Mouse (Mus musculus): Measurements from ENCODE around the gene Chtf18. TPM values are rescaled to one million over a fixed set of nuclear protein-coding genes. Genes with fewer than 3 reads are reported as not detected.

Chtf18 gene
- total and polyA plus RNA-seq, 2 experiments: 0.18 to 0.31 TPM

DNA sequence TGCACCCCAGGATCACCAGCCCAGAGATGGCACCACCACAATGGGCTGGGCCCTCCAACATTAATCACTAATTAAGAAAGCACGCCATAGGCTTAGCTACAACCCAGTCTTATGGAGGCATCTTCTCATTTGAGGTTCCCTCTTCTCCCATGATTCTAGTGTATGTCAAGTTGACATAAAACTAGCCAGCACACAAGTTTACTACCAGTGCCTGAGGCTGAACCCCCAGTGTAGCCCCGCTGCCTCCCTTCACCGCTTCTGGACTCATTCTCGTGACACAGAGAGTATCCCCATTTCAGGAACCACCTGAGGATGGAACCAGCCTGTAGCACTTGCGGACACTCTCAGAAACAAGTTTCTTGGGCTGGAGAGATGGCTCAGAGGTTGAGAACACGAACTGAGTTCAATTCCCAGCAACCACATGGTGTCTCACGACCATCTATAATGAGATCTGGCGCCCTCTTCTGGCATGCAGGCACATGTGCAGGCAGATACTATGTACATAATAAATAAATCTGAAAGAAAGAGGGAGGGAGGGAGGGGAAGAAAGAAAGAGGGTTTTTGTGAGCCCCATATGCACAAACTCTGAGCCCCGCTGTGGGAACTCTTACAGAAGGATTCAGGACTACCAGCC lies 26.2 kb downstream of the Chtf18 start:
- H3K79me2 ChIP-seq (ENCODE audit: control insufficient read depth, insufficient read depth, low read length): no peaks in the 10 kb centered on the region
- H3K4me1 ChIP-seq (ENCODE audit: control insufficient read depth, insufficient read depth, low read length): no peaks in the 10 kb centered on the region
- H3K4me3 ChIP-seq (ENCODE audit: insufficient read depth, low read depth, low read length): no peak overlapping the region
- no peak for TF ChIP-seq POLR2A (IDR thresholded peaks at IDR 0.05; ENCODE audit: extremely low read depth, insufficient read depth, low read length)
- peak; percentile 34; the same call in 1 of the 2 replicates for TF ChIP-seq CTCF (IDR thresholded peaks at IDR 0.05; ENCODE audit: low read depth, low read length)
- no peak overlapping the region for H3K9ac ChIP-seq (ENCODE audit: low read depth, low read length)
- H3K36me3 ChIP-seq (ENCODE audit: control insufficient read depth, insufficient read depth, low read length): no peaks in the 10 kb centered on the region
- 60% methylated on average over 9 of the region's 9 CpGs for WGBS
- no peak for DNase-seq (ENCODE audit: extremely low read depth, low read depth, low spot score)
- H3K27ac ChIP-seq (replicated peaks; ENCODE audit: insufficient read depth, low read depth, low read length): no peak overlapping the region
- no peaks in the 10 kb centered on the region for H3K27me3 ChIP-seq (ENCODE audit: control insufficient read depth, insufficient read depth, low read length)

DNA sequence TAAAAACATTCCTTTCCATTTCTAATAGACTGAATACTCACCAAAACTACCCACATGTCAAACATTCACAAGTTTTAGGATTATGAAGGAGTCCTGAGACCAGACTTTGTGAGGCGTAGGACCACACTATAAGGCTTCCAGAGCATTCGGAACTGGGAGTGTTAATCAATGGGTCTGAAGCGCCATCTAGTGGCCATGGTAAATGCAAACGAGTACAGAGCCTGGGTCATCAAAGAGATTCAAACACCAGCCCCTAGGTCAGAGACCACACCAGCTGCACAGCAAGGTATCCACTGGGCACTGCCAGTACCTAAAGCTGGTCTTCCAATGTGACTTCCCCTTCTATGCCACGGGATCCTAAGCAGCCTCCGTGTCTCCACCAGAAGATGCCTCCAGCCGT lies 28.8 kb downstream of the Chtf18 start:
- H3K4me3 ChIP-seq (ENCODE audit: insufficient read depth, low read depth, low read length): no peak overlapping the region
- H3K4me1 ChIP-seq (ENCODE audit: control insufficient read depth, insufficient read depth, low read length): no peaks in the 10 kb centered on the region
- no peaks in the 10 kb centered on the region for H3K27me3 ChIP-seq (ENCODE audit: control insufficient read depth, insufficient read depth, low read length)
- no peaks in the 10 kb centered on the region for H3K79me2 ChIP-seq (ENCODE audit: control insufficient read depth, insufficient read depth, low read length)
- peak; percentile 56 for TF ChIP-seq CTCF (IDR thresholded peaks at IDR 0.05; ENCODE audit: low read depth, low read length)
- TF ChIP-seq POLR2A (IDR thresholded peaks at IDR 0.05; ENCODE audit: extremely low read depth, insufficient read depth, low read length): no peak
- no peak overlapping the region for H3K9ac ChIP-seq (ENCODE audit: low read depth, low read length)
- H3K27ac ChIP-seq (replicated peaks; ENCODE audit: insufficient read depth, low read depth, low read length): no peak overlapping the region
- H3K36me3 ChIP-seq (ENCODE audit: control insufficient read depth, insufficient read depth, low read length): no peaks in the 10 kb centered on the region
- DNase-seq (ENCODE audit: extremely low read depth, low read depth, low spot score): peak; percentile 34
- WGBS: 15% methylated on average over 7 of the region's 7 CpGs

DNA sequence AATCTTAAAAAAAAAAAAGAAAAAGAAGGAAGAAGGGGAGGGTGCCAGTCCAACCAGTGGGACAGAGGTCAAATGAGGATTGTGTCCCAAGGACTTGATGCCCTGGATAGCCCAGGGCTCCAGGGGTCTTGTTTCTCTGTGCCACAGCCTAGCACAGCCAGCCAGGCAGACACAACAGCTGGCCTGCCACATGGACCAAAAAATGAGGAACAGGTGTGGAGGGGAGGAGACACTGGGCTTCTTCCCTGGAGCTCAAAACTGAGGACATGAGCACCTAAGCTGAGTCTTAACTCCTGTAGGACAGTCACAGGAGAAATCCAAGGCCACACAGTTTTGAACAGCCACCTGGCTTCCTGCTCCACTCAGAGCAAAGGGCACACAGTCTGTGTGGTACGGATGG lies 31.0 kb downstream of the Chtf18 start:
- Histone ChIP-seq H3K79me2 (ENCODE audit: control insufficient read depth, insufficient read depth, low read length) (no peaks in the 10 kb centered on the region), H3K9ac (ENCODE audit: low read depth, low read length) (no peak overlapping the region), H3K4me3 (ENCODE audit: insufficient read depth, low read depth, low read length) (no peak overlapping the region), H3K36me3 (ENCODE audit: control insufficient read depth, insufficient read depth, low read length) (no peaks in the 10 kb centered on the region), H3K27me3 (ENCODE audit: control insufficient read depth, insufficient read depth, low read length) (no peaks in the 10 kb centered on the region), H3K4me1 (ENCODE audit: control insufficient read depth, insufficient read depth, low read length) (no peaks in the 10 kb centered on the region), H3K27ac (replicated peaks; ENCODE audit: insufficient read depth, low read depth, low read length) (no peak overlapping the region)
- TF ChIP-seq CTCF (IDR thresholded peaks at IDR 0.05; ENCODE audit: low read depth, low read length) (no peak), POLR2A (IDR thresholded peaks at IDR 0.05; ENCODE audit: extremely low read depth, insufficient read depth, low read length) (no peak)
- 22% methylated on average over 1 of the region's 1 CpGs for WGBS
- no peak for DNase-seq (ENCODE audit: extremely low read depth, low read depth, low spot score)

GRCm38 (mm10) chr17:25688922-25689321 lies 38.3 kb downstream of the Chtf18 start:
- H3K9ac ChIP-seq (ENCODE audit: low read depth, low read length): no peak overlapping the region
- no peaks in the 10 kb centered on the region for H3K36me3 ChIP-seq (ENCODE audit: control insufficient read depth, insufficient read depth, low read length)
- 79% methylated on average over 4 of the region's 4 CpGs for WGBS
- H3K27me3 ChIP-seq (ENCODE audit: control insufficient read depth, insufficient read depth, low read length): 0 out of 2 replicates have a peak, but pooled peaks cover 2% of the 10 kb centered on the region
- no peak for DNase-seq (ENCODE audit: extremely low read depth, low read depth, low spot score)
- H3K4me1 ChIP-seq (ENCODE audit: control insufficient read depth, insufficient read depth, low read length): no peaks in the 10 kb centered on the region
- H3K27ac ChIP-seq (replicated peaks; ENCODE audit: insufficient read depth, low read depth, low read length): no peak overlapping the region
- H3K79me2 ChIP-seq (ENCODE audit: control insufficient read depth, insufficient read depth, low read length): no peaks in the 10 kb centered on the region
- TF ChIP-seq POLR2A (IDR thresholded peaks at IDR 0.05; ENCODE audit: extremely low read depth, insufficient read depth, low read length): no peak
- TF ChIP-seq CTCF (IDR thresholded peaks at IDR 0.05; ENCODE audit: low read depth, low read length): no peak
- H3K4me3 ChIP-seq (ENCODE audit: insufficient read depth, low read depth, low read length): no peak overlapping the region

DNA sequence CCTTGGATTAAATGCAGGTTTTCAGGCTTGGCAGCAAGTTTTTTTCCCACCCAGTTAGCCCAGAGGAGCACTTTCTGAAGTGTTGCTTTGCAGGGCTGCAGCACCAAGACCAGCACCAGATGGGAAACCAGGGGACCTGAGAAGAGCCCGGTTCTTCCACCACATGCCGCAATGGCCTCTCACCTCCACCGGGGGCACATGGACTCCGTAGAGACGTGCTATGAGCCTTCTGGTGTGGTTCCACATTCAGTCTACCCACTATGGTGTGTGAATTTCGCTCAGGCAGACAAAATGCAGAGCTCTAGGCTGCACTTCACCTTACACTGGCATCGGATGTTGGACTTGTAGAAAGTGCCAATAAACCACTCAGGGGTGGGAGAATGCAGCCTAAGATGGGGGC lies 40.9 kb downstream of the Chtf18 start:
- Histone ChIP-seq H3K36me3 (ENCODE audit: control insufficient read depth, insufficient read depth, low read length) (no peaks in the 10 kb centered on the region), H3K9ac (ENCODE audit: low read depth, low read length) (no peak overlapping the region), H3K4me3 (ENCODE audit: insufficient read depth, low read depth, low read length) (no peak overlapping the region), H3K27ac (replicated peaks; ENCODE audit: insufficient read depth, low read depth, low read length) (no peak overlapping the region), H3K27me3 (ENCODE audit: control insufficient read depth, insufficient read depth, low read length) (0 out of 2 replicates have a peak, but pooled peaks cover 2% of the 10 kb centered on the region), H3K79me2 (ENCODE audit: control insufficient read depth, insufficient read depth, low read length) (no peaks in the 10 kb centered on the region), H3K4me1 (ENCODE audit: control insufficient read depth, insufficient read depth, low read length) (no peaks in the 10 kb centered on the region)
- no peak for DNase-seq (ENCODE audit: extremely low read depth, low read depth, low spot score)
- TF ChIP-seq CTCF (IDR thresholded peaks at IDR 0.05; ENCODE audit: low read depth, low read length): peak; percentile 36; the same call in 1 of the 2 replicates
- no peak for TF ChIP-seq POLR2A (IDR thresholded peaks at IDR 0.05; ENCODE audit: extremely low read depth, insufficient read depth, low read length)
- WGBS: 38% methylated on average over 7 of the region's 7 CpGs

GRCm38 (mm10) chr17:25681636-25682035 lies 45.6 kb downstream of the Chtf18 start:
- H3K9ac ChIP-seq (ENCODE audit: low read depth, low read length): no peak overlapping the region
- TF ChIP-seq POLR2A (IDR thresholded peaks at IDR 0.05; ENCODE audit: extremely low read depth, insufficient read depth, low read length) (no peak), CTCF (IDR thresholded peaks at IDR 0.05; ENCODE audit: low read depth, low read length) (no peak)
- no peak overlapping the region for H3K27ac ChIP-seq (replicated peaks; ENCODE audit: insufficient read depth, low read depth, low read length)
- 79% methylated on average over 4 of the region's 4 CpGs for WGBS
- H3K27me3 ChIP-seq (ENCODE audit: control insufficient read depth, insufficient read depth, low read length): no peaks in the 10 kb centered on the region
- no peaks in the 10 kb centered on the region for H3K79me2 ChIP-seq (ENCODE audit: control insufficient read depth, insufficient read depth, low read length)
- no peaks in the 10 kb centered on the region for H3K36me3 ChIP-seq (ENCODE audit: control insufficient read depth, insufficient read depth, low read length)
- no peaks in the 10 kb centered on the region for H3K4me1 ChIP-seq (ENCODE audit: control insufficient read depth, insufficient read depth, low read length)
- no peak overlapping the region for H3K4me3 ChIP-seq (ENCODE audit: insufficient read depth, low read depth, low read length)
- no peak for DNase-seq (ENCODE audit: extremely low read depth, low read depth, low spot score)

Measured in liver, adult 2 months (tissue).